8 mouse cellular contexts compared by ENCODE assay signal in the genomic region with DNA sequence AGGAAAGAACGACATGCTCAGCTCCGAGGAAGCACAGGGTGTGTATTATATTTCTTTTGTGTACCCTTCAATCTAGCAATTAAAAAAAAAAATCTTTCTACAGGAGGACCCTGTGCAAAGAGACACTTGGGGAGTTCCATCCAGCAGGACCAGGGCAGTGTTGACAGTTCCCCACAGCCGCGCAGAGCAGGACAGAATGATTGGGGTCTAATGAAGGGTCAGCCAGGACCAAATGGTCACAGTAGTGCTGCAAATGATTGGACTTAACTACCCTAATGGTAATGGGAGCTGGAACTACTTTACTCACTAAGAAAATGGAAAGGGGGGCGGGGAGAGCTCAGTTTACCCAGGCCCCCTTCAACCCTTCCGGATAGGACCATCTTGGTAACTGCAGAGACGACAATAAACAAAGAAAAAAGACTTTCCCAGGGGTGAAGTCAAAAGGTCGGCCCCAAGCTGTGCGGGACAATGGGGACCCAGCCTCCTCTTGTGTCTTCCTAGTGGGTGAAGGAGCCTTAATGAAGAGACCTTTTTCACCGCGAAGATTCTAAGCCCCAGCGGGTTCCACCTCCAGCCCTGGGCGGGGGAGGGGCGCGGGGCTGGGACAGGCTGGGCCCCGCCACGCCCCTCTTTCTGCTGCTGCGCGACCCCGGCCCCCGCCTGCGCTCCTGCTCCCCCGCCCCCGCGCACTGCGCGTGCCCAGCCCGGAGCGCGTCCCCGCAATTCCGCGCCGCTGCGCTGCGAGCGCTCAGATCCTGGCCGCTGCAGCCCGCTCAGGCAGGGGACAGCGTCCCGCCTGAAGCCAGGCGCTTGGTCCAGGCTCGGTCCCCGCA. TPM values are rescaled to one million over a fixed set of nuclear protein-coding genes. Genes with fewer than 3 reads are reported as not detected.
A peak's percentile ranks its signal among the peaks of the same experiment; 100 is the strongest.
DNase-seq lines count a peak whose midpoint lies in the region; ATAC-seq and TF ChIP-seq lines count a peak whose summit lies in the region.

A gene (plus strand): TSS at position 722 of the 833 bp plus-strand sequence.

- no peaks in the 10 kb centered on the region for H3K9me3 ChIP-seq in kidney, embryonic 14.5 days (ENCODE audit: control insufficient read depth, low read length)
- no peaks in the 10 kb centered on the region for H3K9me3 ChIP-seq in forebrain, embryonic 15.5 days
- H3K9me3 ChIP-seq in intestine, embryonic 16.5 days (ENCODE audit: control insufficient read depth, low read length): no peaks in the 10 kb centered on the region

- DNase-seq in kidney, adult 18-20 months: no peak
- peak; percentile 15 for DNase-seq in cerebellum, adult 11 months
- no peak for DNase-seq in liver, adult 2 months (ENCODE audit: extremely low read depth, low read depth, low spot score)
- peak; percentile 42 for DNase-seq in ovary, adult 18-20 months (ENCODE audit: low spot score)

- H3K9ac ChIP-seq in kidney, embryonic 14.5 days (ENCODE audit: low read depth, low read length): peak within 1 kb of the TSS; percentile 47
- H3K9ac ChIP-seq in forebrain, embryonic 15.5 days (replicated peaks): peak within 1 kb of the TSS; percentile 83
- peak within 1 kb of the TSS; percentile 55 for H3K9ac ChIP-seq in intestine, embryonic 16.5 days (ENCODE audit: low read depth, low read length)
- H3K9ac ChIP-seq in liver, adult 2 months (ENCODE audit: low read depth, low read length): no peak within 1 kb of the TSS

- under 1% methylated on average over 26 of the region's 44 CpGs for WGBS in kidney, embryonic 14.5 days
- 3% methylated on average over 44 of the region's 44 CpGs for WGBS in forebrain, embryonic 15.5 days
- WGBS in intestine, embryonic 16.5 days: 1% methylated on average over 44 of the region's 44 CpGs
- 2% methylated on average over 44 of the region's 44 CpGs for WGBS in liver, adult 2 months

- no peak for TF ChIP-seq CTCF in liver, adult 2 months (IDR thresholded peaks at IDR 0.05; ENCODE audit: low read depth, low read length)

- no peaks in the 10 kb centered on the region for H3K79me2 ChIP-seq in liver, adult 2 months (ENCODE audit: control insufficient read depth, insufficient read depth, low read length)

- H3K4me3 ChIP-seq in kidney, embryonic 14.5 days (ENCODE audit: low read length): peak within 1 kb of the TSS; percentile 54
- peak within 1 kb of the TSS; percentile 73 for H3K4me3 ChIP-seq in forebrain, embryonic 15.5 days
- H3K4me3 ChIP-seq in intestine, embryonic 16.5 days (ENCODE audit: low read length): peak within 1 kb of the TSS; percentile 58
- peak within 1 kb of the TSS; percentile 16; the same call in 1 of the 2 replicates for H3K4me3 ChIP-seq in liver, adult 2 months (ENCODE audit: insufficient read depth, low read depth, low read length)

- peak within 1 kb of the TSS; percentile 95 for H3K4me2 ChIP-seq in kidney, embryonic 14.5 days (replicated peaks; ENCODE audit: low read depth, low read length)
- H3K4me2 ChIP-seq in forebrain, embryonic 15.5 days (replicated peaks): peak within 1 kb of the TSS; percentile 72
- peak within 1 kb of the TSS; percentile 95 for H3K4me2 ChIP-seq in intestine, embryonic 16.5 days (ENCODE audit: low read depth, low read length)

- H3K36me3 ChIP-seq in kidney, embryonic 14.5 days (ENCODE audit: control insufficient read depth, insufficient read depth, low read length): no peaks in the 10 kb centered on the region
- H3K36me3 ChIP-seq in forebrain, embryonic 15.5 days: no peaks in the 10 kb centered on the region
- no peaks in the 10 kb centered on the region for H3K36me3 ChIP-seq in intestine, embryonic 16.5 days (ENCODE audit: control insufficient read depth, insufficient read depth, low read length)
- H3K36me3 ChIP-seq in liver, adult 2 months (ENCODE audit: control insufficient read depth, insufficient read depth, low read length): no peaks in the 10 kb centered on the region

- peaks cover 6% of the 10 kb centered on the region for H3K27me3 ChIP-seq in kidney, embryonic 14.5 days (ENCODE audit: control insufficient read depth, insufficient read depth, low read length)
- H3K27me3 ChIP-seq in forebrain, embryonic 15.5 days: no peaks in the 10 kb centered on the region
- peaks cover 9% of the 10 kb centered on the region; the same call in 1 of the 2 replicates for H3K27me3 ChIP-seq in intestine, embryonic 16.5 days (replicated peaks; ENCODE audit: control insufficient read depth, insufficient read depth, low read length)
- peaks cover 4% of the 10 kb centered on the region; the same call in 1 of the 2 replicates for H3K27me3 ChIP-seq in liver, adult 2 months (ENCODE audit: control insufficient read depth, insufficient read depth, low read length)

- no peak within 1 kb of the TSS for H3K27ac ChIP-seq in kidney, embryonic 14.5 days (ENCODE audit: low read depth, low read length)
- peak within 1 kb of the TSS; percentile 78 for H3K27ac ChIP-seq in forebrain, embryonic 15.5 days (replicated peaks)
- no peak within 1 kb of the TSS for H3K27ac ChIP-seq in intestine, embryonic 16.5 days (ENCODE audit: low read length)
- no peak within 1 kb of the TSS for H3K27ac ChIP-seq in liver, adult 2 months (replicated peaks; ENCODE audit: insufficient read depth, low read depth, low read length)

- no peak for TF ChIP-seq POLR2A in liver, adult 2 months (IDR thresholded peaks at IDR 0.05; ENCODE audit: extremely low read depth, insufficient read depth, low read length)

- 0 out of 2 replicates have a peak, but pooled peaks cover 4% of the 10 kb centered on the region for H3K4me1 ChIP-seq in kidney, embryonic 14.5 days (ENCODE audit: control insufficient read depth, insufficient read depth, low read length)
- peaks cover 38% of the 10 kb centered on the region for H3K4me1 ChIP-seq in forebrain, embryonic 15.5 days
- H3K4me1 ChIP-seq in intestine, embryonic 16.5 days (ENCODE audit: control insufficient read depth, insufficient read depth, low read length): peaks cover 10% of the 10 kb centered on the region; the same call in 1 of the 2 replicates
- no peaks in the 10 kb centered on the region for H3K4me1 ChIP-seq in liver, adult 2 months (ENCODE audit: control insufficient read depth, insufficient read depth, low read length)

- peak; percentile 95 for ATAC-seq in kidney, embryonic 14.5 days (ENCODE audit: low FRiP score, low TSS enrichment)
- peak; percentile 90 for ATAC-seq in forebrain, embryonic 15.5 days (replicated peaks)
- ATAC-seq in intestine, embryonic 16.5 days: peak; percentile 95
- no peak for ATAC-seq in erythroid progenitor cell, adult 5-6 weeks (replicated peaks; ENCODE audit: low FRiP score, poor library complexity, severe bottlenecking)

RNA-seq across cellular contexts. Expression of the gene that starts here (rescaled TPM):
- 1.5 and 2.5 TPM in 2 replicates for polyA plus RNA-seq in kidney, embryonic 14.5 days (2014; fragmentation: Nextera tagmentation; extraction: Ambion mirVana)
- 101 and 106 TPM in 2 replicates for polyA plus RNA-seq in forebrain, embryonic 15.5 days (2015; fragmentation: Nextera tagmentation; extraction: Ambion mirVana)
- polyA plus RNA-seq in intestine, embryonic 16.5 days (2015; fragmentation: Nextera tagmentation; extraction: Ambion mirVana): 3.2 and 3.4 TPM in 2 replicates
- total RNA-seq in liver, adult 2 months (2014; rRNA removed): under 0.01 and 0.13 TPM in 2 replicates
- 0.01 and 0.02 TPM in 2 replicates for polyA plus RNA-seq in liver, adult 2 months (2012; rRNA removed)
- total RNA-seq in erythroid progenitor cell, adult 5-6 weeks (2015; ENCODE audit: low replicate concordance): not detected in 2 replicates
- not detected in 2 replicates for total RNA-seq in erythroid progenitor cell, adult 5-6 weeks (2017; ENCODE audit: low replicate concordance)

Comparison
In these comparisons a context has a peak if more than half of its experiments do, and no peak if none do; other contexts are left out.
1. RNA of the gene that starts here (polyA plus RNA-seq): 101 to 106 TPM in forebrain, embryonic 15.5 days; 3.2 to 3.4 TPM in intestine, embryonic 16.5 days, 1.5 to 2.5 TPM in kidney, embryonic 14.5 days and 0.01 to 0.02 TPM in liver, adult 2 months; every median in the first group is over 10 times any median in the second.
2. H3K4me3 ChIP-seq: peak in every context shown above with its lines; median percentile 73 in forebrain, embryonic 15.5 days; 58 in intestine, embryonic 16.5 days; 54 in kidney, embryonic 14.5 days; 16 in liver, adult 2 months.
3. DNase-seq: peak in cerebellum, adult 11 months (single experiment) and ovary, adult 18-20 months (single experiment); none in kidney, adult 18-20 months (single experiment) and liver, adult 2 months (single experiment).
4. Peak in every context shown above with its lines, with median percentiles within 50 percentile points of each other: H3K4me2 ChIP-seq.